Mouse (Mus musculus) ES-E14 (cell line): ENCODE data around the gene Nucks1. TPM values are rescaled to one million over a fixed set of nuclear protein-coding genes. Genes with fewer than 3 reads are reported as not detected.

ENCODE experiments used
- DNase-seq: peaks from one replicate; pipeline ENCODE4 v3.0.0-alpha.2; 2013; ENCODE audit warnings: low read depth, low spot score
- H3K27ac ChIP-seq: 2 replicates; pipeline ENCODE4 v1.5.1; 2012; ENCODE audit warnings: low read depth, mild to moderate bottlenecking, low read length, moderate library complexity, mixed read lengths; ENCODE audit not compliant: poor library complexity, insufficient read depth, severe bottlenecking
- H3K36me3 ChIP-seq: 2 replicates; pipeline ENCODE4 v1.6.1; 2012; ENCODE audit warnings: mild to moderate bottlenecking, low read length, moderate library complexity, mixed read lengths; ENCODE audit not compliant: control insufficient read depth, poor library complexity, insufficient read depth, severe bottlenecking
- H3K4me1 ChIP-seq, 2 experiments: fragments of 150-350 bp in 1 of 2; sonication (generic) in 1 of 2; 2 replicates each; pipeline ENCODE4 v1.6.1; 2012; ENCODE audit warnings: low read length in 2 of 2, mild to moderate bottlenecking in 1 of 2, mixed read lengths in 1 of 2; ENCODE audit not compliant: control insufficient read depth in 2 of 2, insufficient read depth in 2 of 2, poor library complexity in 1 of 2
- H3K4me3 ChIP-seq, 2 experiments: fragments of 150-350 bp in 1 of 2; sonication (generic) in 1 of 2; 2 replicates each; pipeline ENCODE4 v1.5.1; 2012; ENCODE audit warnings: low read length in 2 of 2, low read depth in 1 of 2, mild to moderate bottlenecking in 1 of 2, mixed read lengths in 1 of 2; ENCODE audit not compliant: insufficient read depth in 1 of 2, poor library complexity in 1 of 2, severe bottlenecking in 1 of 2
- H3K9ac ChIP-seq: 2 replicates; pipeline ENCODE4 v1.6.1; 2012; ENCODE audit warnings: low read depth, mild to moderate bottlenecking, low read length, mixed read lengths; ENCODE audit not compliant: poor library complexity, insufficient read depth, severe bottlenecking
- H3K9me3 ChIP-seq: fragments of 150-350 bp; sonication (generic); 2 replicates; pipeline ENCODE4 v1.6.1; 2012; ENCODE audit warnings: low read depth, mild to moderate bottlenecking, low read length; ENCODE audit not compliant: control insufficient read depth, insufficient read depth
- CHD2 ChIP-seq: IDR thresholded peaks from 2 replicates; pipeline ENCODE4 v1.6.1; 2014; ENCODE audit warnings: mild to moderate bottlenecking, low read depth, low read length, inconsistent platforms
- HCFC1 ChIP-seq: IDR thresholded peaks from 2 replicates; pipeline ENCODE4 v1.6.1; 2012; ENCODE audit warnings: low read length, inconsistent platforms, borderline replicate concordance; ENCODE audit not compliant: insufficient read depth
- MAFK ChIP-seq: IDR thresholded peaks from 2 replicates; pipeline ENCODE4 v1.6.1; 2014; ENCODE audit warnings: mild to moderate bottlenecking, low read depth, low read length, inconsistent platforms; ENCODE audit not compliant: insufficient read depth
- ZC3H11A ChIP-seq: IDR thresholded peaks from 2 replicates; pipeline ENCODE4 v1.6.1; 2012; ENCODE audit warnings: low read depth, mild to moderate bottlenecking, inconsistent platforms, low read length, borderline replicate concordance
- ZNF384 ChIP-seq: IDR thresholded peaks from 2 replicates; pipeline ENCODE4 v1.6.1; 2012; ENCODE audit warnings: low read depth, low read length, inconsistent platforms
- in situ Hi-C, 2 experiments: fragments of 600-800 bp; cut with MboI; formaldehyde crosslinking; loops; one replicate each; pipeline ENCODE4 v1.15.1; 2025; ENCODE audit warnings: low sequenced_read_pairs in 2 of 2, inconsistent platforms in 1 of 2; ENCODE audit not compliant: unreplicated experiment in 2 of 2
- total RNA-seq: library from RNA; depleted of rRNA; stranded (reverse); fragments of 300-350 nt; gene quantifications from 2 replicates; pipeline ENCODE4 v1.2.3, GENCODE M21; 2012

Nucks1 gene
- total RNA-seq, 1 experiment = 219 TPM

DNA sequence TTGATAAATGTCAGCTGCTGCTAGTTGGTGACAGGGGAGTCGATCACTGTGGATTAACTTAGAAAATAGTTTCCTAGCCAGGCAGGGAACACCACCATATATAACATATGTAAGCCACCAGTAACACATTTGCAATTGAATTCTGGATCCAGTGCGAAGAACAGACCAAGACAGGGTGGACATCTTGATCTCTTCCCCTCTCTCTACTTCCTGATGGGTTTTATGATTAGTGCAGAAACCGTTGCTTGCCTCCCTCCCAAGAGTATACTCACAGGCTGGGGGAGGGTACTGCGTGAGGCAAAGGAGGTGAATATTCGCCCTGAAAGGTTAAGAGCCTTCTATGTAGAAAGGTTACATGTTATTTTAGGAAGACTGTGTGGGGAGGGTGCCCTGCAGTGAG lies 55.5 kb downstream of the Nucks1 start:
- Histone ChIP-seq H3K9me3 (no peaks in the 10 kb centered on the region), H3K27ac (no peak overlapping the region), H3K36me3 (no peaks in the 10 kb centered on the region), H3K9ac (no peak overlapping the region), H3K4me1 (peaks cover 0 to 14% of the 10 kb centered on the region in 2 experiments; a peak in 3 of 4 replicates), H3K4me3 (no peak overlapping the region)
- in situ Hi-C loops = no loop called here
- TF ChIP-seq MAFK (no peak), ZC3H11A (no peak), HCFC1 (no peak), CHD2 (no peak), ZNF384 (no peak)
- no peak for DNase-seq

DNA sequence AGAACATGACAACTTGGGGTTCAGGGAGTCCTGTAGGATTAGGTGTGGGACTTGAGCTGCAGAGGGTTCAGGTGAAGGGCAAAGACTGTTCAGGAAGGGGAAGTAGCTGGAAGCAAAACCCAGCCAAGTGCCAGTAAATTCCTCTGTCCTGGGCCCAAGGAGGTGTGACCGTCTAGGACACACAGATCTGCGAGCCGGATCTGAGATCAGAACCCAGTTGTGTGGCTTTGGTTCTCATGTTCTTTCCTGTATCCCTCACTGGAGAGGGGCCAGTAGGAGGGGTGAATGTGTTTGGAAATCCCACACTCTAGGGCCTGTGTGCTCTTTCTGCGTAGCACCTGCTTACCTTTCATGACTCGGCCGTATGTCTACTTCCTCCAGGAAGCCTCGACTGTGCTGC lies 57.0 kb downstream of the Nucks1 start:
- Histone ChIP-seq H3K4me1 (peaks cover 5 to 23% of the 10 kb centered on the region in 2 experiments; a peak in 3 of 4 replicates), H3K9me3 (no peaks in the 10 kb centered on the region), H3K9ac (no peak overlapping the region), H3K36me3 (no peaks in the 10 kb centered on the region), H3K27ac (no peak overlapping the region), H3K4me3 (no peak overlapping the region)
- in situ Hi-C loops = no loop called here
- TF ChIP-seq HCFC1 (no peak), ZC3H11A (no peak), CHD2 (no peak), ZNF384 (no peak), MAFK (no peak)
- no peak for DNase-seq

DNA sequence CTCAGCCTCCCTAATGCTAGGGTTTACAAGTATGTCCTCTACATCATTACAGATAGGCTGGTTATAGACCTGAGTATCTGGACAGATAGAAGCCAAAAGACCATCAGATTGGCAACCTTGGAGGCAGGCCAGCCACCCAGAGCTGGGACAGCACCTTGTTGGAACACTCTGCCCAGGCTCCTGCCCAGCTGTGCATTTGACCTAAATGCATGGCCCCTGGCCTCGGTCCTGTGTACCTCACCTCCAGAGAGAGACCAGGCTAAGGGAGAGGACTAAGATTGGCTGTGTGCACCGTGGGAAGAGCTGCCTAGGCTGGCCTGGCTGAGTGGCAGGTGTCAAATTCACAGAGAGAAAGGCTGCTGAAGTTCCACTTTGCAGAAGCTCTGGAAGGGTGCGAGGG lies 58.2 kb downstream of the Nucks1 start:
- Histone ChIP-seq H3K27ac (no peak overlapping the region), H3K9ac (no peak overlapping the region), H3K4me1 (peaks cover 5 to 24% of the 10 kb centered on the region in 2 experiments; a peak in 3 of 4 replicates), H3K4me3 (no peak overlapping the region), H3K36me3 (no peaks in the 10 kb centered on the region), H3K9me3 (no peaks in the 10 kb centered on the region)
- no peak for TF ChIP-seq ZC3H11A
- TF ChIP-seq HCFC1 = no peak
- TF ChIP-seq MAFK = no peak
- no peak for TF ChIP-seq CHD2
- no peak for TF ChIP-seq ZNF384
- in situ Hi-C loops = no loop called here
- DNase-seq = no peak

- DNase-seq = no peak
- TF ChIP-seq ZNF384 = no peak
- no peak for TF ChIP-seq MAFK
- no peak for TF ChIP-seq ZC3H11A
- TF ChIP-seq HCFC1 = no peak
- no peak for TF ChIP-seq CHD2
- H3K27ac ChIP-seq = no peak overlapping the region
- no peak overlapping the region for H3K4me3 ChIP-seq
- H3K9me3 ChIP-seq = no peaks in the 10 kb centered on the region
- peaks cover 5 to 23% of the 10 kb centered on the region in 2 experiments; a peak in 3 of 4 replicates for H3K4me1 ChIP-seq
- in situ Hi-C loops = no loop called here
- H3K36me3 ChIP-seq = no peaks in the 10 kb centered on the region
- H3K9ac ChIP-seq = no peak overlapping the region
These were observed 58.6 kb downstream of the Nucks1 start for GRCm38 (mm10) chr1:131968983-131969382.

DNA sequence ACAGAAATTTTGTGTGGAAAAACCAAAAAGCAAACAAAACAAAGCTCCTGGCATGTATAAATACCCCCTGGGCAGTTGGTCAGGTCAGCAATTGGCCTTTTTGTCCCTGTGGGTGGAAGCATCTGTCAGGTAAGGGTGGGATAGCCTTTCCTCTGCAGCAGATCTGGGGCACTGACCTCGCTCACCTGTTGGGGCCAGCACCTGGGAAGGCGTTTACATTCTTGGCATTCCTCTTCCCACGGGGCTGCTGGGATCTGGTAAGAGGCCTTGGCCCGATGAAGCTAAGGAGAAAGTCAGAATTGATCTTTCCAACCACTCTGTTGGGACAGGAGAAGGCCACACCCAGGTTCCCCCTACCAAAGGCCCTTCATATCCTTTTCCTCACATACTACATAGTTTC lies 59.5 kb downstream of the Nucks1 start:
- no peaks in the 10 kb centered on the region for H3K36me3 ChIP-seq
- no peaks in the 10 kb centered on the region for H3K9me3 ChIP-seq
- no peak overlapping the region for H3K4me3 ChIP-seq
- in situ Hi-C loops = no loop called here
- no peak overlapping the region for H3K27ac ChIP-seq
- no peak overlapping the region for H3K9ac ChIP-seq
- H3K4me1 ChIP-seq = peaks cover 5 to 21% of the 10 kb centered on the region in 2 experiments; a peak in 3 of 4 replicates
- TF ChIP-seq CHD2 (no peak), MAFK (no peak), ZNF384 (no peak), HCFC1 (no peak), ZC3H11A (no peak)
- no peak for DNase-seq
